Mouse (Mus musculus) right cerebral cortex, adult 18-20 months (tissue): ENCODE data around the gene H2al1g.
"Not testable (repeated sequence)": the region's sequence is repeated elsewhere in the genome, so short reads cannot be mapped to it uniquely, and the experiment has no call there.

ENCODE experiments used
- DNase-seq: peaks from one replicate; pipeline ENCODE4 v3.0.0; 2022; ENCODE audit warnings: mixed read lengths

The H2al1g gene

GRCm38 (mm10) chrX:11317956-11318355, at the start of gene H2al1g:
TSS of gene H2al1g (plus strand) at chrX:11318256.
- not testable (repeated sequence) for DNase-seq

GRCm38 (mm10) chrX:11269074-11269473, 49.0 kb upstream of the H2al1g start:
- DNase-seq: peak; percentile 13

DNA sequence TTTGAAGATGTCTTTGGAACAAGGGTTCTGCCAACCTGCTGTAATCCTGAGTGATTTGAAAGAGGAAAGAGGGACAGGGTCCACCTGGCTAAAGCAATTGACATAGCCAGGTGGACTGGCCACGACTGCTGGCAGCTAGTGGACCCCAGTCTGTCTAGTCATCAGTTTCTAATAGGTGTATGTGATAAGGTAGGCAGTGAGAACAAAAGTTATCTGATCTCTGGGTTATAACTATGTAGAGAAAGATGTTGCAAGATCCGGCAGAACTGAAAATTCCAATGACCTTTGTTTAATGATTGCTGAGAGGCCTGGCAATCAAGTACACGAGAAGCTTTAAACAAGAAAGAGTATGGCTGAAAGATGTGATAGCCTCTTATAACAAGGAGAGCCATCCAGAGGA, 44.9 kb upstream of the H2al1g start:
- DNase-seq: no peak

GRCm38 (mm10) chrX:11277083-11277482, 41.0 kb upstream of the H2al1g start:
- DNase-seq: no peak

DNA sequence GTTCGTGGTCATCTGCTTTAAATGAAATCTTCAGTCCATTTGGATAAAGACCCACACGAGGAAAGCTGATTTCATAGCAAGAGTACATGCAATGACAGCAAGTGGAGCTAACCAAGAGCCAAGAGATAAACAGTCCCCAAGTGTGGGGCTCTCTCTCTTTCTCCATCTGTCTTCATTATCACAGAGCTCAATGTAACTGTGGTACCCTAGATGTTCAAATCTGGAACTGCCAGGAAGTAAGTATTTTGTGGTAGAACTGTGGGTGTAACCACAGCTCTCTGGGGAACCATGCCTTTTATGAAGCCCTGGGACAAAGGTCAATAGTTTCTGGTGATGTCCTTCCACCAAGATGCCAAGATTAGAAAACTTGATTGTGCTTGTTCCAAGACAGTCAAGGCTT, 37.3 kb upstream of the H2al1g start:
- DNase-seq: peak; percentile 3

GRCm38 (mm10) chrX:11288306-11288882, 29.7 kb upstream of the H2al1g start:
- DNase-seq: no peak

DNA sequence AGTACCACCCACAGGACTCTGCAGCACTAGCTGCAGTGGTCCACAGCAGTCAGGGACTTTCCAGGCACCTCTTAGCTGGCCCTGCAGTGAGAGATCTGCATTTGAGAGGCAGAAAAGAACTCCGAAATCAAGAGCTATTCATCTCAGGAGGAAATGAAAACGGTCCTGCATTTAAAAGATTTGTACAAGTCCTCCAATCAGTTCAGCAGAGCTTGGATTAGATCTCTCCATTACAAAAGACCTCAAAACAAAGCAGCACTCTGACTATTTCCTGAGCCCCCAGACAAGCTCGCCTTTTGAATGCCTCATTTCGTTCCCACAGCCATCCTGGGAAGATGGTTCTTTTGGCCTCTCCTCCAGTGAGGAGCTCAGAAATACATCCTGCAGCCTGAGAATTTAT, 28.8 kb upstream of the H2al1g start:
- no peak for DNase-seq

DNA sequence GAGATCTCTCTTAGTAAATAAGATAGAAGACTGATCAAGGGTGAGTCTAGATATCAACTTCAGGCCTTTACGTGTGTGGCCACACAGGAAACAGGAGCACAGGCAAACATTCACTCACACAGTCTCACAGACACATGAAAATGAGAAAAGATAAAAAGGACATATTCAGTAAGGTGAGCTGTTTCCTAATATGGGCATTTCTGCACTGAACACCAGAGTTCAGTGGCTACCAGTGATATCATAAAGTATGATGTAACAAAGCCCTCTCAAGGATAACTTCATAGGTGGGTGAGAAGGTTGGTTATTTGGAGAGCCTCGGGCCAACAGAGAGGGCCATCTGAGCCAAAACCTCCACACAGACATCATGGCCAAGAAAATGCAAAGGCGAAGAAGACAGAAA, 19.1 kb upstream of the H2al1g start, which contains the start of gene H2al1a:
Gene H2al1a (plus strand): TSS at position 301 of the 400 bp plus-strand sequence.
- not testable (repeated sequence) for DNase-seq

- DNase-seq: not testable (repeated sequence)
Observed at GRCm38 (mm10) chrX:11302132-11302531, 15.9 kb upstream of the H2al1g start, which contains the start of gene H2al1b. TSS of gene H2al1b (plus strand) at chrX:11302432.

GRCm38 (mm10) chrX:11305355-11305754, 12.7 kb upstream of the H2al1g start, which contains the start of gene H2al1c:
TSS of gene H2al1c (plus strand) at chrX:11305655.
- DNase-seq: not testable (repeated sequence)

DNA sequence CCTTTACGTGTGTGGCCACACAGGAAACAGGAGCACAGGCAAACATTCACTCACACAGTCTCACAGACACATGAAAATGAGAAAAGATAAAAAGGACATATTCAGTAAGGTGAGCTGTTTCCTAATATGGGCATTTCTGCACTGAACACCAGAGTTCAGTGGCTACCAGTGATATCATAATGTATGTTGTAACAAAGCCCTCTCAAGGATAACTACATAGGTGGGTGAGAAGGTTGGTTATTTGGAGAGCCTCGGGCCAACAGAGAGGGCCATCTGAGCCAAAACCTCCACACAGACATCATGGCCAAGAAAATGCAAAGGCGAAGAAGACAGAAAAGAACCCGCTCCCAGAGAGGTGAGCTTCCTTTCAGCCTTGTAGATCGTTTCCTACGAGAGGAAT, 9.5 kb upstream of the H2al1g start, which contains the start of gene H2al1d:
Gene H2al1d (plus strand): TSS at position 301 of the 400 bp plus-strand sequence.
- DNase-seq: not testable (repeated sequence)

DNA sequence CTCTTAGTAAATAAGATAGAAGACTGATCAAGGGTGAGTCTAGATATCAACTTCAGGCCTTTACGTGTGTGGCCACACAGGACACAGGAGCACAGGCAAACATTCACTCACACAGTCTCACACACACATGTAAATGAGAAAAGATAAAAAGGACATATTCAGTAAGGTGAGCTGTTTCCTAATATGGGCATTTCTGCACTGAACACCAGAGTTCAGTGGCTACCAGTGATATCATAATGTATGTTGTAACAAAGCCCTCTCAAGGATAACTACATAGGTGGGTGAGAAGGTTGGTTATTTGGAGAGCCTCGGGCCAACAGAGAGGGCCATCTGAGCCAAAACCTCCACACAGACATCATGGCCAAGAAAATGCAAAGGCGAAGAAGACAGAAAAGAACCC, 6.4 kb upstream of the H2al1g start, which contains the start of gene H2al1e:
Gene H2al1e (plus strand): TSS at position 301 of the 400 bp plus-strand sequence.
- not testable (repeated sequence) for DNase-seq

DNA sequence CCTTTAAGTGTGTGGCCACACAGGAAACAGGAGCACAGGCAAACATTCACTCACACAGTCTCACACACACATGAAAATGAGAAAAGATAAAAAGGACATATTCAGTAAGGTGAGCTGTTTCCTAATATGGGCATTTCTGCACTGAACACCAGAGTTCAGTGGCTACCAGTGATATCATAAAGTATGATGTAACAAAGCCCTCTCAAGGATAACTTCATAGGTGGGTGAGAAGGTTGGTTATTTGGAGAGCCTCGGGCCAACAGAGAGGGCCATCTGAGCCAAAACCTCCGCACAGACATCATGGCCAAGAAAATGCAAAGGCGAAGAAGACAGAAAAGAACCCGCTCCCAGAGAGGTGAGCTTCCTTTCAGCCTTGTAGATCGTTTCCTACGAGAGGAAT, 3.2 kb upstream of the H2al1g start, which contains the start of gene H2al1f:
Gene H2al1f (plus strand): TSS at position 301 of the 400 bp plus-strand sequence.
- DNase-seq: not testable (repeated sequence)

DNA sequence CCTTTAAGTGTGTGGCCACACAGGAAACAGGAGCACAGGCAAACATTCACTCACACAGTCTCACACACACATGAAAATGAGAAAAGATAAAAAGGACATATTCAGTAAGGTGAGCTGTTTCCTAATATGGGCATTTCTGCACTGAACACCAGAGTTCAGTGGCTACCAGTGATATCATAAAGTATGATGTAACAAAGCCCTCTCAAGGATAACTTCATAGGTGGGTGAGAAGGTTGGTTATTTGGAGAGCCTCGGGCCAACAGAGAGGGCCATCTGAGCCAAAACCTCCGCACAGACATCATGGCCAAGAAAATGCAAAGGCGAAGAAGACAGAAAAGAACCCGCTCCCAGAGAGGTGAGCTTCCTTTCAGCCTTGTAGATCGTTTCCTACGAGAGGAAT, 3.1 kb downstream of the H2al1g start, which contains the start of gene H2al1h:
Gene H2al1h (plus strand): TSS at position 301 of the 400 bp plus-strand sequence.
- DNase-seq: not testable (repeated sequence)

GRCm38 (mm10) chrX:11324359-11324758, 6.3 kb downstream of the H2al1g start, which contains the start of gene H2al1i:
TSS of gene H2al1i (plus strand) at chrX:11324659.
- not testable (repeated sequence) for DNase-seq

DNA sequence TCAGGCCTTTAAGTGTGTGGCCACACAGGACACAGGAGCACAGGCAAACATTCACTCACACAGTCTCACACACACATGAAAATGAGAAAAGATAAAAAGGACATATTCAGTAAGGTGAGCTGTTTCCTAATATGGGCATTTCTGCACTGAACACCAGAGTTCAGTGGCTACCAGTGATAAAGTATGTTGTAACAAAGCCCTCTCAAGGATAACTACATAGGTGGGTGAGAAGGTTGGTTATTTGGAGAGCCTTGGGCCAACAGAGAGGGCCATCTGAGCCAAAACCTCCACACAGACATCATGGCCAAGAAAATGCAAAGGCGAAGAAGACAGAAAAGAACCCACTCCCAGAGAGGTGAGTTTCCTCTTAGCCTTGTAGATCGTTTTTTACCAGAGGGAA, 9.5 kb downstream of the H2al1g start, which contains the start of gene H2al1j:
Gene H2al1j (plus strand): TSS at position 301 of the 400 bp plus-strand sequence.
- not testable (repeated sequence) for DNase-seq

DNA sequence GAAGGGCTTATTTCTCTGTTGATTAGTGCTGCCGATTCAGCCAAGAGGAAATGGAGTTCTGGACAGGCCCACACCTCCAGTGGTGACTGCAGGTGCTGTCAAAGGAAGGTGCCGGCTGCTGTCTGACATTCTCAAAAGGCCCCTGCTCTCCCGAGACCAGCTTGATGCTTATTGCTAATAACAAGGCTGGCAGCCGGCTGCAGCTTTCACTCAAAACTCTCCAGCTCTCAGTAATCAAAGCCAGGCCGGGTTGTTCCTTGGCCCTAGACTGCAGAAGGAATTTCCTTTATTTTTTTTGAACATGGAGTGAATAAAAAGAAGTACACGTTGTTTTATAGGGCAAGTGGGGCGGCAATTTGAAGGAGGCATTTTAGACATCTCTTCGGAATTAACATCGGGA, 27.7 kb downstream of the H2al1g start:
- peak; percentile 6 for DNase-seq

- no peak for DNase-seq
Observed at GRCm38 (mm10) chrX:11346756-11347155, 28.7 kb downstream of the H2al1g start.

GRCm38 (mm10) chrX:11360823-11361222, 42.8 kb downstream of the H2al1g start:
- no peak for DNase-seq

- DNase-seq: no peak
Observed at GRCm38 (mm10) chrX:11361261-11361660, 43.2 kb downstream of the H2al1g start.

GRCm38 (mm10) chrX:11363890-11364289, 45.8 kb downstream of the H2al1g start:
- no peak for DNase-seq

- no peak for DNase-seq
Observed at GRCm38 (mm10) chrX:11365151-11365550, 47.1 kb downstream of the H2al1g start.
